Mouse (Mus musculus): Measurements from ENCODE around the gene Lmntd1.

Lmntd1 gene

DNA sequence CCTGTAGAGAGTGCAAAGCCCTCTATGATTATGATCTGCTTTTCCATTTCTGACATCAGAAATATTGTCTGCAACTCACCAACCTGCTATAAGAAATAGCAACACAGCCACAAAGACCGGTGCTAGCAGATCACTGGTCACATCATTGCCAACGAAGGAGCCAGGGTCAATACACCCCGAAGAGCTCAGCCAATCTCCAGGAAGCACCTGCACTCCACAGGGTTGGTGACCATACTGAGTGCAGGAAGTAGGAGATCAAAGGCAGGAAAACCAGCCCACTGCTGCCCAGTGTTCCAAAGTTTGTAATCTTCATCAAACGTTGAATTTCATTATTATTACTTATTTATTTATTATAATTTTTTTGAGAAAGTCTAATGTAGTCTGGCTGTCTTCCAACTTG is 9.5 kb downstream of the Lmntd1 start:
- peak; percentile 29 for DNase-seq

DNA sequence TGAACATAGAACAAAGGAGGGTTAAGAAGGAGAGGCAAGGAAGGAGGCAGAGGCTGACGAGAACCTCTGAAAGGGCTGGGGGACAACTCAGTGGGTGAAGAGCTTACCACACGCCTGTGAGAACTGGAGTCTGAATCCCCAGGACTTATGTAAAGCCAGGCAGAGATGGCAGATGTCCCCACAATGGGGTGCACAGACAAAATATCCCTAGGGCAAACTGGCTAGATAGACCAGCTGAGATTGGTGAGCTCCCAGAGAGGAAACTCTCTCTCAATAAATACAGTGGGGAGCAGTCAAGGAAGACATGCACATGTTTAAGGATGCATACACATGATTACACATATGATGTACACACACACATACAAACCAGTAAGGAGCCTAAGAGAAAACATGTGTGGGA is 10.0 kb downstream of the Lmntd1 start:
- no peak for DNase-seq

DNA sequence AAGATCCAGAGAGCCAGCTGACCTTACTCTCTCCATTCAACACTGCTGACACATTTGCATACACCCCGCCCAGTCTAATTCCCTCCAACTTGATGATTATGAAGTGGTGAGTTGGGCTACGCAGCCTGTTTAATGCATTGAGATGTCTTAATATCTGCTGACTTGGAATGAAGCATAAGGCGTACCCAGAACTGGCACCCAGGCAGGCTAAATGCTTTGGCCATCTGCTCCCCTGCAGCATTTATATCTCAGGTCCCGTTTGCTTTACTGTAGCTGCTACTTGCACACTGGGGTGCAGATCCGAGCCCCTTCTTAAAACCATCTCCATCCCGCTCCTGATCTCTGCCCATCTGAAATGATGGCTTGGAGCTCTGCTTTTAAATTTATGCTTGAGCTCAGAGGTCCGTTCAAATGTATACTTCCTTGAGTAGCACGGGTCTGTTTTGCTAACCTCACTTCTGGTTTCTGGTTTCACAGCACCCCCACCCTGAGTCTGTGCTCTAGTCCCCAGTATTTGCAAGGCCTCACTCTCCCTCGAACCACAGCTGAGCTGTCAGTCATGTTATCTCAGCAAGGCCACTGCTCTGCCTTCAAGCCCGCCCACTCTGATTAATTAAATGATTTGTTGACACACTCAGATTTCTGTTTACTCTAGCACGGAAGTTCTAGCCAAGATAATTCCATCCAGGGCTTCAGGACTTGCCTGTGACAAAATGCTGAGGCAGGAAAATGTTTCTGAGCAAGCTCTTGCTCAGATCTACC is 15.1 kb downstream of the Lmntd1 start:
- peak; percentile 74 for DNase-seq

DNA sequence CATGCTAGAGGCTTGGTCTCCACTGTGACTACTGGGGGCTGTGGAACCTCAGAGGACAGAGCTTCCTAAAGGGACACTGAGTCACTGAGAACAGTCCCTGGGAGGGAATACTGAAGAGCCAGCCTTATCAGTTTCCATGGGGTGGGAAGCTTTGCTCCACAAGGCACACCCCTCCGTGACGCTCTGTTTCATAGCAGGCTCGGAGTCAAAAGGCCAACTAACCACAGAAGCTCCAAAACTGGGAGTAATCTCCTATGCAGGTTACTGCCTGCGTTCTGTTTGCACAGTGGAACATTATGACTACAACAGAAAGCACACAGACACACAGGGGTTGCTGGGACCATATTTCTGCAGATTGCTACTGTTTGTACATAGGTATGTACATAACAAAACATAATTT is 18.2 kb downstream of the Lmntd1 start:
- no peak for DNase-seq

DNA sequence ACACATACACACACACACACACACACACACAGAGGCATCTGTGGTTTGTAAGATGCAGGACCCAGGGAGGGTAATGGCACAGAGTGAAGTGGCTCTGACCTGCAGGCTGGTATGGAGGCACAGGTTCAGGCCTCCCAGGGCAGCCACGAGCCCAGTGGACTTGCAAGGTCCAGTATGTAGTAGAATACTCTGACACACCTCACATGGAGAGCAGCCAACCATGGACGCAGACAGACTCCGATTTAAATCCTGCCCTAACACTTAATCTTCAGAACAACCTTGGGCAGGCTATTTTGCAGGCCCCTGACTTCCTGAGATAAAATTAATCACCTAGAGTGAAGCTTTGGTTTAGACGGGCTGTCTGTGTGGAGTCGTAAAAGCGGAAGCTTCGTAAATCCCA is 20.1 kb downstream of the Lmntd1 start:
- no peak for DNase-seq

DNA sequence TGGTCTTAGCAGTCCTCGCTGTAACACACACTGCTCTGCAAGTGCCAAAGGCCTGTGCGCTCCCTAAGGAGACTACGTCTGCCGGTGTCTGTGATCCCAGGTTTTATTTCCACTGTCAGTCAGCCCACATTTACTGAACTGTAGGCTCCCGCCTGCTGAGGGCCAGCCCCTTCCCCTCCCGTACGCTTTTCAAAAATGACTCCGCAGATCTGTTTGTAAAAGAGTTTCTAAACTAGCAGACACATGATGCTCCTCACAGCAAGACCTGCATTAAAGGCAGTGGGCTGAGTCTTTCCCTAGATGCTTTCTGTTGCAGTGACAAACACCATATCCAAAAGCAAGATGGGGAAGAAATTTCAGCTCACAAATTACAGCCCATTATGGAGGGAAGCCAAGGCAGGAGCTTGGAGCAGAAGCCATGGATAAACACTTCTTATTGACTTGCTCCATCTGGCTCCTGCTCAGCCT is 21.6 kb downstream of the Lmntd1 start:
- DNase-seq, result peak; percentile 42

DNA sequence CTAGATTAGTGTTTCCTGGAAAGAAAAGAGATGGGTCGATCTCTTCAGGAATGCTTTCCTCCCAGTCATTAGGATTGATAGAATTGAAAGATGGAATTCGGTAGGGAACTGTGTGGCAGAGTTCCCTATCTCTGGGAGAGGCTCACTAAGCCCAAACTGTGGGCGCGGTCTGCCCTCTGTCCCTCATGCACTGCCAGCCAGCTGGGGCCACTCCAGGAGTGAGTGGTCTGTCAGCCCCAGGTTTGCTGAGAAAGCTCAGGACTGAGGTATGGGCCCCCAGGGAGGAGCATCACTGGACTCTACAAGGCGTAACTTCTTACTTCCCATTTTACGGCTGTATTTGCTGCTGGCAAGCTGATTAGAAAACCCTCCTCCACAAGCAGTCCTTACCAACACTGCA is 22.1 kb downstream of the Lmntd1 start:
- no peak for DNase-seq

DNA sequence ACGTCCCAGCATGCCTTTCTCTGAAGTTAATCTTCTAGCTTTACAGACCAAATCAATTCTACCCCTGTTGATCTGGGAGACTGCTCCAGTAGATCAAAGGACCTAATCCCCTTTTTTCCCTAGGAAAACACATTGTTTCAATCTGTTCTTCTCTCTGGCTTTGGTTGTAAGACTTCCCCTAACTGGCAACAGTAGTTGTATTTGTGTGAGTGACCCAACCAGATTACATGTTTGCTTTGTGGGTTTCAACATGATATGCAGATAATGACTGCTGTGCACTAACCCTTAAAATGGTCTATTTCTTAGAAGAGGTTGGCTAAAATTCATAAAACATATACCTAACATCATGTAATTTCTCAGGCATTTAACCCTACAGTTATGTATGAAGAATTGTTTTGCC is 22.5 kb downstream of the Lmntd1 start:
- no peak for DNase-seq

DNA sequence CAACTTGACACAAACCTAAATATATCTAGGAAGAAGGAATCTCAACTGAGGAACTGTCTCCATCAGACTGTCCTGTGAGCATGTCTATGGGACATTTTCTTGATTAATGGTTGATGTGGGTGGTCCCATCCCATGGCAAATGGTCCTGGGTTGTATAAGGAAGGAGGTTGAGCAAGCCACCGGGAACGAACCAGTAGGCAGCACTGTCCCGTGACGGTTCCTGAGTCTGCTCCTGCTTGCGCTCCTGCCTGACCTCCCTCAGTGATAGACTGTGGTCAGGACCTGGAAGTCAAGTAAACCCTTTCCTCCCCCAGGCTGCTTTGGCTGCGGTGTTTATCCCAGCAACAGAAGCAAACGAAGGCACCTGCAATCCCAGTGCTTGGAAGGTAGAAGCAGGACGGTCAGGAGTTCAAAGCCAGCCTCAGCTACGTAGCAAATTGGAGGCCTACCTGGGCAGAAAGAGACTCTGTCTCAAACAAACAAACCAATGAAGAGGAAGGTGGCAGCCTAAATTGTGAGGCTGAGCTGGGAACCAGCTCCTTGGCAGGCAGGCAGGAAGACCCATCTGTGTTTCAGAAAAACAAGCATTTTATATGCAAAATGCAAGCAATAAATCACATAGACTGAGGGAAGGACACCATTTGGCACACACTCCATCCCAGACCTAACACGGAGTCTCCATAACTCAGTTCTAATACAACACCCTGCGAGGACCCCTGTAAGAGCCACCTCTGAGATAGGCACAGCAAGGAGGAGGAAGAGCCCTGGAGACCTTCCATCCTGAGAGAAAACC is 23.4 kb downstream of the Lmntd1 start:
- no peak for DNase-seq

DNA sequence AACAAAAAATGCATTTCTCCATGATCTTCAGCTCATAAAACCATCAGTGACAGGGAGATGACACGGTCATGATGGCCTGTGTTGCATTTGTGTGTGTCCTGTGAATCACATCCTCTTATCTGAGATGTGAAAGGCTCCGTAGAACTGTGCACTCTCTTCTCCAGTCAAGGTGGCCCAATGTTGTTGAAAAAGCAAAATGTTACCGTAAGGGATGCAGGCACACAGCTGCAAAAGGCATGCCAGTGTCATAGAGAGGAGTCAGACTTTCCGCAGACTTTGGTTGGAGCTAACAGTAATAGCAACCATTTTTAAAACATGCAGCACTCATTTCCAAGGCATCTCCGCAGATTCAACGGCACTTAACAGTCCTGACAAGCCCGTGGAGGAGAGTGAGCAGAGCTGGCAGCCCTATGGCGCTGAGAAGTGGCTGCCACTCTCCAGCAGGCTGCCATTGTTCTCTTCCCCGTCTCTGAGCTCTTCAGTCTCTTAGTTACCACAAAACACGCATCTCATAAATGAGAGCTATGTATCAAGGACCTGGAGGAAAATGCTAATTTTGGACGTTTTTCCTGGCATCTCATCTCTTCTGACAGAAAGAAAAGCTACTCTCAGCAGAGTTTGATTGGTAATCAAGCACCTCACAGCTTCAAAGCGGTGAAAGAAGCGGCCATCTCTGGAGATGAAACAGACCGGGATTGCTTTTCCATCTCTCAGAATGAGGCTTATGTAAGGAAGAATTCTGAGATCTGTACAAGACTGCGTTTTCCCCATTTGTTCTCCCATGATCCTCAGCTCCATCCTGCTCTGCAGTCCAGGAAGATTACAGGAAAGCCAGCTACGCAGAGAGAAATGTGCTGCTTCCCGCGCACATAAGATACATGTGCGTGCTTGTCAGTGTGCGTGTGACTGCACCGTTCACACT is 28.8 kb downstream of the Lmntd1 start:
- no peak for DNase-seq

DNA sequence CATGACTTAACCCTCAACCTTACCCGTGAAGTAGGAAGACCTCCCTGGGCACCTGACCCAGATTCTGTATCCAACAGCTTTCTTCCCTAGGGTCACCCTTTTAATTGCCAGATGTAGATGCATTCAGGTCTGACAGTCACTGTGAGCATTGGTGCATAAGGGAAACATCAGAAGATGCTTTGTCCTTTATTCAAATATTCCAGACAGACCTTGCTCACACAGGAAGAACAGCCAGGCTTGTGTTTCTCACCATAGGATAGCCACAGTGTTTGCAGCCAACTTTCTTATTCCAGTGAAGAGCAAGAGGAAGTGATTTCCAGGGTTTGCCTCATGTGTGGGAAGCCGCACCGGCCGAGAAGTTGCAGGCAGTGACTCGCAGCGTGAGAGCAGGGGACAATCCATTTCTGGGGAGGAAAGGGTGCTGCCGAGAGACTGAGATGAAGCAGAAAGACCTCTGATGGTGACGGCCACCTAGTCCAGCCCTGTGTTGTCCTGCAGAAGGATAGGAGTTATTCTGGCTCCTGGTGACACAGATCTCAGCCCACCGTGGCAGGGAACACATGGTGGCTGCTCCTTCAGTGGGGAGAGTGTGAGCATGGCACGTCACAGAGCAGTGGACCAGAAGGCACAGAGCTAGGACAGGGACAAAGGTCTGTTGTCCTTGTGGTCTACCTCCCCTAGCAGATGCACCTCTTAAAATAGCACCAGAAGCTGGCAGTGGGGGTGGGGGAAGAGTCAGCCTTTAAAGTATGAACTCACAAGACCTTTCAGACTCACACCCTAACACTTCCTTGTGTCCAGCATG is 32.6 kb downstream of the Lmntd1 start:
- DNase-seq, result peak; percentile 12

DNA sequence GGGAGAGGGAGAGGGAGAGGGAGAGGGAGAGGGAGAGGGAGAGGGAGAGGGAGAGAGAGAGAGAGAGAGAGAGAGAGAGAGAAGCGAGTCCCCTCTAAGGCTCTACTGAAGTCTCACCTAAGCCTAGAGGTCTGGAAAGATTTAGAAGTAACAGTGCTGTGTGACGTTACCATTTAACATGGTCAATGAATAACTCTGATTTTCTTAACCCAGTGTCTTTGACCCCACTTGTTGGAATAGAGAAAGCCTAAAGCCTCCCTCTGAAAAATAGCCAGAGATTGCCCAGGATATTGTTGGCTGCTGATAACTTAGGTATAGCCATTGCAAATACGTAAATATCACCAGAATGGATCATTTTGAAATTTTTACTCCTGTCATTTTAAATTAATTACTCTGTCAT is 34.4 kb downstream of the Lmntd1 start:
- no peak for DNase-seq

DNA sequence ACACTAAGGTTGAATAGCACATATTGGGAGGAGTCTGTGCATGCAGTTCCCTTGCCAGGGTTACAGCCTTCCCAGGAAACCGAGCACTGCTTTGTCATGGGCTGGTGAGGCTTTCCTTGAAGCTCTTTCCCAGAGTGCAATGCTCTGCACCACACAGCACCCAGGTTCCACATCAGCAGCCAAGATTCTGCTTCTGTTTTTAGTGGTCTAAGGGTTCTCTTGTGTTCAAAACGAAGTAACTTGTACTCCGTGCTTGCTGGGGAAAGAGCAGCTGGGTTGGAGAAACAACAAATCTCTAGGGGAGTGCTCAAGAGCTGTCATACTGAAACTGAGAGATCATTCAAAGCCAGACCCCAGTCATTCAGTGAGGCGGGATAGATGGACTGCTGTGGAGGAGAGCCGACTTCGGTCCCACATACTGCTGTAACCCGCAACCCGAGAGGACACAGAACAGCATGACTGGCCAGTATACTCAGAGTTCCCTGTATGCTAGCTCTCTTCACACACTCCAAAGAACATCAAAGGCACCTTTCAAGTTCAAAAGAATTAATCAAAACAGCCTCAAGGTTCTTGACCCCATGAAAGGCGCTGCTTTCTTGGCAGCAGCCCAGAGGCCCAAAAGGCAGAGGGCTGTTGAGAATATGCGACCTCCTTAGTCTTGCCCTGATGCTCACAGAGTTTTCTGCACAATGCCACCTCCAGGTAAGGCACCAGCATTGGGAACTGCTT is 35.5 kb downstream of the Lmntd1 start:
- peak; percentile 35 for DNase-seq

DNA sequence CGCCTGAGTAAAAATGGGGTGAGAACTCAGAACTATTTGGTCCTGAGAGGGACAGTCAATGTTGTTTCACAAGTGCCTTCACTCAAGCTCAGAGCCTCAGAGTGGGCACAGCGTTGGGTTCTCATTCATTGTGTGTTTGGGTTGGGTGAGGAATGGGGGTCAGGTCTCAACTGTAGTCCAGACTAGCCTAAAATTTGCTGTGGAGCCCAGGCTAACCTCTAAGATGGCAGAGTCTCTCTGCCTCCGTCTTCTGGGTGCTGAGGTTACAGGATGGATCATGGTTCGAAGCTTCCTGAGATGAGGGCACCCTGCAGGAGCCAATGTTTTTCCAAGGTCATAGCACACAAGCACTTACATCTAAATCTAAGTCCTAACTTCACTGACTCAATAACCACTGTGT is 37.4 kb downstream of the Lmntd1 start:
- DNase-seq, result no peak

DNA sequence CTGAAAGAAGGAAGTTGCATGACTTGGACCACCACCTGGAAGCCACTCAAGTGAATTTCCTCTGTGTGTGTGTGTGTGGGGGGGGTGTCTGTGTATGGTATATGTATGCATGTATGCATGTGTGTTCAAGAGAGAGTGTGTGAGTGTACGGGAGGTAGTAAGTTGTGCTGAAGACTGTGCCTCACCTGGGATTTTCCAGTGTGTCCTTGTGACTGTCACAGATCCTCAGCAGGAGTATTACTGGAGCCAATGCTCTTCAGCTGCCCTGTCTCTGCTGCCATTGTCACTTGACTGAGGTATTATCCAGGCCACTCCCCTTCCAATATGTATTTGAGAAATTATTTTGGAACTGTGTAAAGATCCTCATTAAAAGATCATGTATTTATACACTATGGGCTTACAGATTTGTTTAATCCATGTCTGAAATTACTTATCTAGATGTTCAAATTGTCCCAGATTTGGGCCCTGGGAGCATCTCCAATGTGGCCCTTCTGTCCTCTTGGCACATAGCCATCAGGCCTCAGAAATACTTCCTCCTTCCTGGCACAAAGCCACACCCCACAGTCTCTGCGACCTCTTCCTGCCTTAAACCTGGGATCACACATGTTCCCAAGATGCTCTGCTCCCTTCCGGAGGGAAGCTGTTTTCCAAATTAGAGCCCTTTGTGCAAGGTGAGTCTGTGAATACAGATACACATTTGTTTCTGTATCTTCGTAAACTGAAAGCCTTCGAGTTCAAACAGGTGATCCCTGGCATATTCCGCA is 40.7 kb downstream of the Lmntd1 start:
- DNase-seq, result peak; percentile 16

DNA sequence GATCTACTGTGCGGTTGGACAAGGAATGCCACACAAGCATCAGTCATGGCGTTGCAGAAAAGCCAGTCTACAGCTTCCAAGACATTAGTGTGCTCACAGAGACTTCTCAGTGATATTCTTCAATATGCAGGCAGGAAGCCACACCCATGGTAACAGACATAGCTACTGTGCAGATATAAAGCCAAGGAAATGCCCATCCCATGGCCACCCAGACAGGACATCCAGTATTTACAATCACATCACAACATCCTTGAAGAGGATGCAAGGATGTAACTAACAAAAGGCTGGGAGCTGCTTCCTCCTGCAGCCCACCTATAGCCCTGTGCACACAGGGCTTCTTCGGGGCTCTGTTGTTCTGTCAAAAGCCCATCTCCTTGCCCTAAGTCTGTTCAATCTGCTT is 45.4 kb downstream of the Lmntd1 start:
- peak; percentile 67 for DNase-seq

DNA sequence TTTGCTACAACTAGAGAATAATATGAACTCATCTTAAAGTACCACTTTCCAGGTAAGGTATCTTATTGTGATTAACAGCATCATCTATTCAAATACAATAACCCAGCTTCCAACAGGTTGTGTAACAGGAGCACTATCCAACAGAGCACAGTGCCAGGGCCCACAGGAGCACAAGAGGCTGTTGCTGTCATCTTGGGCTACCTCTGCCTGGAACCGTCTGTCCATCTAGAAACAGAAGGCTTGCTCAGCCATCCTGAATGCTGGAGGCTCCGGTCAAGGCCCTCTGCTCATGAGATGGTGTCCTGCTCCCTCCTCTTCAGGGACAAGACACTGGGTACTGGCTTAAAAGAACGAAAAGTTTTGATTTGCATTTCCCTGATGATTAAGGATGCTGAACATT is 46.3 kb downstream of the Lmntd1 start:
- no peak for DNase-seq

DNA sequence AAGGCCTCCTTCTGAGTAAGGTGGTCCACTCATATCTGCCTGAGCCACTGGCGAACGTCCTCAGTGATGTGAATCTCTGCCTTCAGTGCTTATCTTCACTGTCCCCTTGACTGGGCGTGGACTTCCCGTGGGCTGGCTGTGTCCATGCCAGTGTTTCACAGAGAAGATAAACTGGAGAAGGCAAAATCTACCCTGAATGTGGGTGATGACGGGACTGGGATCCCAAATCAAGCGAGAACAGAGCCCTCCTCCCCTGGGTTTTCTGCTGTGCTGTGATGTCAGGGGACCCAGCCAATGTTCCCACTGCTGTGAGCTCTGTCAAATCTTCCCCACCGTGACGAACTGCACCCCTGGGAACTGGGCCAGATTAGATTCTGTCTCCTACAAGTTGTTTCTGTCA is 46.8 kb downstream of the Lmntd1 start:
- DNase-seq, result peak; percentile 58

DNA sequence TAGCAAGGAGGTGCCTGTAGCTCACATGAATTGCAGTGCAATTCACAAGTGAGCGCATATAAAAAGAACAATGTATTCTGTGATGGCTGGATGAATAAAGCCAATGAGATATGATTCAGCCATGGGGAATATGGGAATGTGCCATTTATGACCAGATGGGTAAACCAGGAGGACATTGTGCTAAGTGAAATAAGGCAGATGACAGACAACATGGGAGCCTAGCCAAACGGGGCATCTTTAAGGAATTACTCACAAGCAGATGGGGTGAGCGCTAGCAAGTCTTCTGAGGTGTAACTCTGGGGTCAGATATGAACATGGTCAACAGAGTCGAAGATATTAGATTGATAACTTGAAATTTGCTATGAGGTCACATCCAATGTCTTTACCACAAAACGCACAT is 48.5 kb downstream of the Lmntd1 start:
- DNase-seq, result no peak

DNA sequence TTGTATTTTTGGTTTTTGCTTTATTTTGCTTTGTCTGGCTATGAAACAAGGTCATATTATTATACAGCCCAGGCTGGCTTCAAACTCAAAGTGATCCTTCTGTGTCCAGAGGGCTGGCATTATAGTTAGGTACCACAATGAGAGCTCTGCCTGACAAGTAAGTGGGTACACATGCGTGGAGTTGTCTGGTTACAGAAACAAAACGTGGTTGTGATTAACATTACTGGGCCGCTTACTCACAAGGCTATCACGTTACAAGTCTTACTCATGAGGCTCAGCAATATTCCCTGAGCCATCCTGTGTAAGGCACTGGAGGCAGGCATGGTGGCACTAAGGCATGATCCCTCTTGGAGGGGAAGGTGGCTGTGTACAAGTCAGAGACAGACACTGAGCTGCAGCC is 49.4 kb downstream of the Lmntd1 start:
- DNase-seq, result no peak
